Mouse (Mus musculus) myocyte (in vitro differentiated cells): ENCODE results near the gene D430019H16Rik.

Source experiments
- CEBPB ChIP-seq: IDR thresholded peaks from 2 replicates; pipeline ENCODE4 v1.6.1; 2011; ENCODE audit warnings: mild to moderate bottlenecking, moderate library complexity; ENCODE audit not compliant: poor library complexity, insufficient read depth, severe bottlenecking
- E2F4 ChIP-seq: IDR thresholded peaks from one replicate; pipeline ENCODE4 v1.6.1; 2011; ENCODE audit warnings: mild to moderate bottlenecking, control low read depth, moderate library complexity; ENCODE audit not compliant: insufficient read depth
- MAX ChIP-seq: IDR thresholded peaks from one replicate; pipeline ENCODE4 v1.6.1; 2011; ENCODE audit warnings: low read depth, mild to moderate bottlenecking, control low read depth
- MYOD1 ChIP-seq, 3 experiments: IDR thresholded peaks; one replicate each; pipeline ENCODE4 v1.6.1; 2011; ENCODE audit warnings: control low read depth in 2 of 3, low read depth in 2 of 3, mild to moderate bottlenecking in 2 of 3, moderate library complexity in 1 of 3; ENCODE audit not compliant: insufficient read length in 2 of 3, control insufficient read depth in 1 of 3
- MYOG ChIP-seq, 3 experiments: IDR thresholded peaks; one replicate each; pipeline ENCODE4 v1.6.1; 2011; ENCODE audit warnings: control low read depth in 2 of 3, low read depth in 2 of 3, mild to moderate bottlenecking in 2 of 3; ENCODE audit not compliant: insufficient read length in 2 of 3, control insufficient read depth in 1 of 3, insufficient read depth in 1 of 3
- POLR2A ChIP-seq: IDR thresholded peaks from one replicate; pipeline ENCODE4 v1.6.1; 2011; ENCODE audit warnings: low read depth, mild to moderate bottlenecking, control low read depth, moderate library complexity; ENCODE audit not compliant: insufficient read length
- POLR2AphosphoS2 ChIP-seq: IDR thresholded peaks from one replicate; pipeline ENCODE4 v1.6.1; 2011; ENCODE audit warnings: low read depth, control low read depth; ENCODE audit not compliant: insufficient read length
- REST ChIP-seq: IDR thresholded peaks from one replicate; pipeline ENCODE4 v1.6.1; 2011; ENCODE audit warnings: mild to moderate bottlenecking, control low read depth, moderate library complexity; ENCODE audit not compliant: insufficient read depth, insufficient read length
- SRF ChIP-seq: IDR thresholded peaks from one replicate; pipeline ENCODE4 v1.6.1; 2011; ENCODE audit warnings: low read depth; ENCODE audit not compliant: control insufficient read depth, insufficient read length
- TCF12 ChIP-seq: IDR thresholded peaks from one replicate; pipeline ENCODE4 v1.6.1; 2011; ENCODE audit warnings: mild to moderate bottlenecking, control low read depth; ENCODE audit not compliant: poor library complexity, insufficient read depth, severe bottlenecking
- USF1 ChIP-seq: IDR thresholded peaks from one replicate; pipeline ENCODE4 v1.6.1; 2011; ENCODE audit warnings: low read depth, mild to moderate bottlenecking, control low read depth, moderate library complexity

- no peak for TF ChIP-seq POLR2A
- TF ChIP-seq SRF, result no peak
- no peak for TF ChIP-seq USF1
- no peak for TF ChIP-seq E2F4
- no peak for TF ChIP-seq POLR2AphosphoS2
- no peak for TF ChIP-seq MAX
- no peak for TF ChIP-seq MYOG (IDR thresholded peaks at IDR 0.05; ENCODE audit: control insufficient read depth in 1 of 3, insufficient read depth in 1 of 3, insufficient read length in 2 of 3, low read depth in 2 of 3)
- TF ChIP-seq REST, result no peak
- no peak for TF ChIP-seq MYOD1 (IDR thresholded peaks at IDR 0.05; ENCODE audit: control insufficient read depth in 1 of 3, insufficient read length in 2 of 3, low read depth in 2 of 3)
- no peak for TF ChIP-seq TCF12
- TF ChIP-seq CEBPB, result no peak
Observed at GRCm38 (mm10) chr12:105529545-105529944, 75.9 kb downstream of the D430019H16Rik start.
